Mouse (Mus musculus): Measurements from ENCODE around the gene Sf3a2.

Sf3a2 gene

DNA sequence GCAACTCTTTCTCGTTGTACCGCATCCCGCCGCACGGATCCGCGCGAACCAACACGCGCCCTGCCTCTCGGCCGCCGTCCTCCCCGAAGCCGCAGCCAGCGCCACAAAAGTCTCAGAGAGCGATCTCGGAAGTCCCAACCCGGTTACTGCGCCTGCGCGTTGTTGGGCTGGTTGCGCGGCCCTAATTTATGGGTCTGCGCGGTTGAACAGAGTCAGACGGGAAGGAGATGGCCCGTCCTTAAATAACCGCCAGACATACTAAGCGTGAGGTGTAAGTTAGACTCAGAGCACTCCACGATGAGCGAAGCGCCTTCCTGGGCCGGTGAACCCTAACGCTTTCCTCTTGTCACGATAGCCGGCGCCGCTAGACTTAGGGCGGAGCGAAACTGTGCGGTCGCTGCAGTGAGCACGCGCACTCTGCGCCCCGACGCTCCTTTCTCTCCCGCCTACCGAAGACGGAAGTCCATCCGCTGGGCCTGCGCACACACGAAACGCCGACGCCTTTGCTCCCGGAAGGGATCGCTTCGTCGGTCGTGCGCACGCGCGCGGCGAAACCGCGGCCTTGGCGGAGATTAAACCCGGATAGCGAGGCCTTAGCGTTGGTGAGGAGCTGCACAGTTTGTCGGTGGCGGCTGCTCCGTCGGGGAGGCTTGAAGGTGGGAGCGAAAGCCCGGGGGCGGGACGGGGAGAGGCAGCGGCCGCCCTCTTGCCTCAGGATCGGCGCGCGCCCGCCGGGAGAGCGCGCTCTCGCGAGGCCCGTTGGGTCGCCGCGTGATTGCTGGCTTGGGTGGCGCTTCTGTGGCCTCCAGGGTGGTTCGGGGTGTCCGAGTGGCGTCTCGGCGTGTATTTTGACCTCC, at the start of gene Sf3a2, which contains the start of gene Plekhj1:
Gene Sf3a2 (plus strand): TSS at position 49 of the 857 bp plus-strand sequence.
Gene Plekhj1 (minus strand): TSS at position 477 of the 857 bp plus-strand sequence.
- peak; percentile 95 for DNase-seq (ENCODE audit: low spot score)

DNA sequence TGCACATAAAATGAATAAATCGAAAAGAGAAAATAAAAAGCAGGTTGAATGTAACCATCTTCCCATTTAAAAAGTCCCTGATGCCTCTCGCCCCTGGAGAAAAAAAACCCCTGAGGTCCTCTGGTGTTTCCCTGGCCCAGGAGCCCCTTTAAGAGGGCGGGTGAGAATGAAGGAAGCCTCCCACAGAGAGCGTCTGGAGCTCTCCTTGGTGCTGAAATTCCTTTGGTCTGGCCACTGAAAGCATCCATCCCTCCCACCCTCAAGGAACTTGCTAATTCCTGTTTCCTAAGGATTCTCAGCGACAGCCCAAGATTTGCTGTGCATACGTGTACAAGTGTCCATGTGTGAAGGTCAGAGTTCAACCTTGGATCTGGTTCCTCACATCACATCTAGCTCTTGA, 49.4 kb upstream of the Sf3a2 start:
- peak; percentile 31 for DNase-seq (ENCODE audit: low spot score)

DNA sequence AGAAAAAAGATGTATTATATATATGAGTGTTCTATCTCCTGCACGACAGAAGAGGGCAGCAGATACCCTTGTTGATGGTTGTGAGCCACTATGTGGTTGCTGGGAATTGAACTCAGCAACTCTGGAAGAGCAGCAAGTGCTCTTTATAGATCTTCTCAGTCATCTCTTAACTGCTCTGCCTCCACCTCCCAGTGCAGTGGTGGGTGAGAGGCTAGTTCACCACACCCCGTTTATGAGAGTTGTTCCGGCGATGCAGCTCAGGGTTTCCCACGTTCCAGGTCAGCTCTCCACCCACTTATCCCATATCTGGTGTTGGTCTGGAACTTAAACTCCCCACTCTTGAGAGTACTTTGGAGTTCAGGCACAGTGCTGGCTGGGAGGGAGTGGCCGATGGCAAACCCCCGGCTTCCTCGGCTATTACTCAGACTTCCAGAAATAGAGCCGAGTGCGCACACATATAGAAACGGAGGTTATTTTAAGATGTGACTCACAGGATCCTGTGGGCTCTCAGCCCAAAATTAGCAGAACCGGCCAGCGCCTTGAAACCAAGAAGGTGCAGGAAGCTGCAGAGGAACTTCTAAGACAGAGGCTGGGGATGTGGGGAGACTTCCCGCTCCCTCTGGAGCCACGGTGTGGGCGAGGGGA, 46.7 kb upstream of the Sf3a2 start:
- DNase-seq (ENCODE audit: low spot score): no peak

DNA sequence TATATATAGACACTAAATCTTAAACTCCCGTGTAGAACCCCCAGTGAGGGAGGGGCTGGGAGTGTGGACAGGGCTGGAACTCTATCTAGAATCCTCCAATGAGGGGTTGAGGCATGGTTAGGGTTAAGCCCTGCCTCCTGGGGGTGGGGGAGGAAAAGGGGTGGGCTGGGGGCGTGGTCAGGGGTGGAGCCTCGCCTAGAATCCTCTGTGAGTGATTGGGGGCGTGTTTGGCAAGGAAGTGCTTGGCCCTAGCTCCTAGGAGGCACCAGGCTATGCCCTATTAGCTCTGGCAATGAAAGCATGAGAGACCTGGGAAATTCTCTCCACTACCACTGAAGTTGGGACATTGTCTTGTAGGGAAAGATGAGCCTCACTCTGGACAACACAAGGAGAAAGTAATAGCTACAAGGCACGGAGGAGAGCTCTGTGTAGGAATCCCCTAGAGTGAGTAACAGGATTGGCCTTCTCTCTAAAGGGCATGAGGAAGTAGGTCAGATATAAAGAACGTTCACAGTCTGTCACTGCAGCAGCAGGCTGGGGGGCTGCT, 45.8 kb upstream of the Sf3a2 start:
- no peak for DNase-seq (ENCODE audit: low spot score)

DNA sequence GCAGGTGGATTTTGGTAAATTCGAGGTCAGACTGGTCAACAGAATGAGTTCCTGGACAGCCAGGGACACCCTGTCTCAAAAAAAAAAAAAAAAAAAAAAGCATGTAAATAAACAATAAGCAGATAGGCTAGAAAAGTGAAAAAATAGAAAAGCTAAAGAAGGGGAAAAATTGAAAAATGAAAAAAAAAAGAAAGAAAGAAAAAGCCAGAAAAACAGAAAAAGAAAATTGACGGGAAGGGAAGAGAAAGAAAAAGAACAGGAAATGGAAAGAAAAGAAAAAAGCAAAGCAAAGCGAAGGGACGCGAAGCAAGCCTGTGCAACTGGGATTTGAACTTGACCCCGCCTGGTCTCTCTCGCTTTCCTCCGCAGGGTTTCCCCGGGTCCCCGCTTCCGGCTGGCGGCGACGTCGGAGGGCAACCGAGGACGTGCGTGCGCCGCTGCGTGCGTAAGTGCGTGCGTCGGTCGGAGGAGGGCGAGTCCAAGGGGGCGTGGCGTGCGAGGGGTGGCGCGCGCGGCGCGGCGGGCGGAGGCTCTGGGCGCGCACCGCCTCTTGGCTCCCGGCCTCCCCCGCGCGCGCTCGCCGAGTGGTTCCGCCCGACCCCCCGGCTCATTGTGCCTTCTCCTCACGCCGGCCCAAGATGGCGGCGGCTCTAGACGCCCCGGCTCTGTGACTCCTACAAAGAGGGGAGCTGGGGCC, 43.3 kb upstream of the Sf3a2 start, which contains the start of gene Dot1l:
Gene Dot1l (plus strand): TSS at position 613 of the 697 bp plus-strand sequence.
- DNase-seq (ENCODE audit: low spot score): peak; percentile 99

DNA sequence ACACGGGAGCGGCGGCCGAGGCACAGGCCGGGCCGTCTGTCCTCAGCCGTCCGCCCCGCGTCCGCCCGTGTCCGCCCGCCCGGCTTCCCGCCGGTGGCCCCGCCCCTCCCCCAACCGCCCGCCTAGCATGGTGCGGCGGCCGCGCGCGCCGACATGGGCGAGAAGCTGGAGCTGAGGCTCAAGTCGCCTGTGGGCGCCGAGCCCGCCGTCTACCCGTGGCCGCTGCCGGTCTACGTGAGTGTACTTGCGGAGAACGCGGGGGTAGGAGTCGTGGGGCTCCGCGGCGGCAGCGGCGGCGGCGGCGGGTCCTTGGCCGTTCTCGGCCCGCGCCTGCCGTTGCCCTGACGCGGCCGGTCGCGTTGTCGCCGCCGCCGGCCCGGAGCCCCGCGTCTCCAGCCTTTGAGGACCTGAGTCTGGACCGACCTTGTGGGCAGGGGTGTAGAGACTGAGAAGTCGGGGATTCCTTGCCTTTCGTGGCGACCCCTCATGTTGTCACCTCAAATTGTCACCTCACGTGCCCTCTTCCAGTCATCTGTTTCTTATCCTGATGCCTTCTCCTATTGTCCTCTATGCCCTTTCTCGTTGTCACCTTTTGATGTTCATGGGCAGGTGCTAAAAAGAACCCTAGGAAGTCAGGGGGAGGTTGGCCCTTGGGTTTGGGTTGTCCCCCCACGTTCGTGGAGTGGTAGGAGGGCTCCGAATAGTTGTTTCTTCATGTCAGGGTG, 42.5 kb upstream of the Sf3a2 start:
- no peak for DNase-seq (ENCODE audit: low spot score)

DNA sequence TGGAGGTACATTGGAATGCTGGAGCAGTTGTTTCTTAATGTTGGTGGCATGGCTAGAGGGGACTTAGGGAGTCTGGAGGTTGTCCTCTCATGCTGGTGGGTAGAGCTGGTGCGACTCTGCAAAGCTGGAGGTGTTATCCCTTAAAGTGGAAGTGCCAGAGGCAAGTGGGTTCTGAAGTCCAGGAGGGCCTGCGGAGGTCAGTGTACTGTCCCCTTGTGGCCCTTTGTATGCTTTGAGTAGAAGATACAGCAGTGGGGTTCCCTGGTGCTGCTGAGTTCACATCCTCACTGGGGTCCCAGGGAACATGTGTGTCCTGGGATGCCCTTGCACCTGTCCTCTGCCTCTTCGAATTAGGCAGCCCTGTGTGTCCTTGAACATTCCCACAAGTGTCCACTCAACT, 41.9 kb upstream of the Sf3a2 start:
- no peak for DNase-seq (ENCODE audit: low spot score)

DNA sequence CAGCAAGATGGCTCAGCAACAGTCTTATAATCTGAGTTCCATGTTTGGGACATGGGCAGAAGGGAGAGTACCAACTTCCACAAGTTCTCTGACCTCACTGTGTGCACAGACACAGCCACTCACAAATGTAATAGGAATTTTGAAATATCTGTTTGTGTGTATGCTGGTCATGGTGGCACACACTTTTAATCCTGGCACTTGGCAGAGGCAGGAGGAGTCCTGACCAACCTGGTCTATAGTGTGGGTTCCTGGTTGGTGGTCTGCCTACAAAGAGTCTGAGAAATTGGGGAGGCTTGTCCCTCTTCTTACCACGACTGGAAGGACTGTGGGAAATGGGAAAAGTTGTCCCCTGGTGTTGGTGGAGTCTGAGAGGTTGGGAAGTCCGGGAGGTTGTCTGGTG, 41.5 kb upstream of the Sf3a2 start:
- DNase-seq (ENCODE audit: low spot score): no peak

DNA sequence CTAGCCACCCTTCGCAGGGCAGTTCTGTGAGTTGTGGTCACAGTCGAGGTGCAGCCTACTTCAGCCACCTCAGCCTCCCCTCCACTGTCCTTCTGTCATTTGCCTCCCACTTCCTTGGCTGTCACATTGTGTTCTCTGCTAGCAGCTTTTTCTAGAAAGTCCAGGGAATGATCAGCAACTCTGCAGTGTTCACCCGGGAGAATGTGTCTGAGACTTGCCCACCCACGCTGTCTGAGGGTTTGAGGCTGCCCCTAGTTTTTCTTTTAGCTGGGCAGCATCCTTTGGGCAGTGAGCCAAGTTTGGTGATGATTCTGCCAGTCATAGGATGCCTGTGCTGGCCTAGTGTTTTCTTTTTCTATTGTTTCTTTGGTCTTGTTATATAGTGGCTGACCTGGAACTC, 41.0 kb upstream of the Sf3a2 start:
- no peak for DNase-seq (ENCODE audit: low spot score)

DNA sequence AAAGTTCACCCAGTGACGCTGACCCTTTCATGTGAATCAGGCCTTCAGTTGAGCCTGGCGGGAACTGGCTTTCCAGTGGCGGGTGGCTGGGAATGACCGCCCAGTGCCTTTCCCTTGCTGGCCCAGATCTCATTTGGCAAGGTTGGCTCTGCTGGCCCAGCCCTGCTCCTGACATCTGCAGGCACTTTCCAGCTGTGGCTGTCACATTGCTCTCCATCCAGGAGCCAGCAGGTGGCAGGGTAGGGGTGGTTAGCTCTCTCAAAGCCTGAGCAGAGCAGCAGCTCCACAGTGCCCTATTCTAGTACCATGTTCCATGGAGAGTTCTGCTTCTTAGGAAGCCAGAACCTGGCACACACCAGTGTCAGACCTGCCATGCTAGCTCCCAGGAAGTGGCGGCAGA, 40.3 kb upstream of the Sf3a2 start:
- DNase-seq (ENCODE audit: low spot score): peak; percentile 57

DNA sequence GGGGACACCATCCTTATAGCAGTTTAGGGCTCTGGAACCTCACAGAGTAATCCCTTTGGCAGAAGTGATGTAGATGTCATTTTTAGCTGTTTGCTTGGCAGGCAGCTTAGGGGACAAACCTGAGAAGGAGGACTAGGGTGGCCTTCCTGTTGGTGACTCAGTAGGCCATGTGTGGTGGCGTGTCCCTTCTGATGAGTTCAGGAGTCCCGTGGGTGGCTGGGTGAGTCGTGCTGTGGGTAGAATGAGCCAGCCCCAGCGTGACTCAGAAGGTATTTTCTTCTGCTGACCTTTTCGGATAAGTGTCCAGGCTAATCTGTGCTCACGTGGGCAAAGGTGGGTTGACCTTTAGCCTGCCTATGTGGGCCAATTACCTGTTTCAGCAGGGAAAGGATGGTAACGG, 39.3 kb upstream of the Sf3a2 start:
- no peak for DNase-seq (ENCODE audit: low spot score)

DNA sequence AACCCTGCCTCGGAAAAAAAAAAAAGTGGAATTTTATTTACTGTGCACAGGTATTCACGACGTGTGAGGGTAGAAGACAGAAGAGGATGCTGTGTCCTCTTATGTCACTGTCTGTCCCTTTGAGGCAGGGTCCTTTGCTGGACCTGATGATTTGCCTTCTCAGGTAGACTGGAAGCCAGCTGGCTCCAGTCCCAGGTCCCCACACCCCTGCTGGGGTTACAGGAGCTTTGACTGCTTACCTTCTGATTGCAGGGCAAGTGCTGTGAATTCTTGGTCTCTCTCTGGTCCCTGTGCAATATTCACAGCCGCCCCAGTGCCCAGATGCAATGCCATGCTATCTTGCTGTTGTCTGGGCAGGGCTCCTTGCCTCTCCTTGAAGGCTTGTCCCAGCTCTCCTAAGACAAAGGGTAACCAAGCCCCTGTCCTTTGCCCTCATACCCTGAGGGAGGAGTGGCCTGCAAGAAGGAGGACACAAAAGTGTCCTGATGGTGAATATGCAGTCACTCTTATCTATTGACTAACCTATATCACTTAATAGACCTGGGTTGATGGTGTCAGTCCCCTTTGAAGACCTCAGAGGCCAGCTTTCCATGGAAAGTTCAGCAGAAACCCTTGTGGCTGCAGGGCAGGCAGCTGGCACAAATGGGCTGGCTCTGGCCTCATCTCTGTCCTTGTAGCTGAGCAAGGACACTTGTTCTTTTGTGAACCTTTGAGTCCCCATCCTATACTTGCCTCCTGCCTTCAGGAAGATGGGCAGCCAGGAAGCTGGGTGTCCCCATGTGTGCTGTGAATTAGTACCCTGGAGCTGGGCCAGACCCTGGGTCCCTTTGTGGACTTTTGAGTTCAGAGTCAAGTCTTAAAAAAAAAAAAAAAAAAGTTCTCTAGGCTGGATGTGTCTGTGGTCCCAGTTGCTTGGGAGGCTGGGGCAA, 37.1 kb upstream of the Sf3a2 start:
- DNase-seq (ENCODE audit: low spot score): no peak

DNA sequence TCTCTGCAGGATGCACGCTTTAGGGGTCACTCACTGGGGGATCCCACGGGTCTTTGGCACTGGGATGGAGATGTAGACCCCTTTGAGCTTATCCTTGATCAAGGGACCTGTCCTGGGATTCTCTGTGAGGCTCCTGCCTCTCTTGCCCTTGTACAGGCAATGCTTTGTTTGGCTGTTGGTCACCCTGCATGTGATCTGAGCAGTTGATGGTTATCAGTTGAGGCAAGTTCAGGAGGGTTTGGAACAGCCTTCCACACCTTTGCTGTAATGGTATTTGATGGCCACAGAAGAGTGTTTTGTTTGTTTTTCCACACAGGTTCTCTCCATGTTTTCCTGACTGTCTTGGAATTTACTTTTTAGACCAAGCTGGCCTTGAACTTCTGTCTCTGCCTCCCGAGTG, 36.2 kb upstream of the Sf3a2 start:
- DNase-seq (ENCODE audit: low spot score): no peak

DNA sequence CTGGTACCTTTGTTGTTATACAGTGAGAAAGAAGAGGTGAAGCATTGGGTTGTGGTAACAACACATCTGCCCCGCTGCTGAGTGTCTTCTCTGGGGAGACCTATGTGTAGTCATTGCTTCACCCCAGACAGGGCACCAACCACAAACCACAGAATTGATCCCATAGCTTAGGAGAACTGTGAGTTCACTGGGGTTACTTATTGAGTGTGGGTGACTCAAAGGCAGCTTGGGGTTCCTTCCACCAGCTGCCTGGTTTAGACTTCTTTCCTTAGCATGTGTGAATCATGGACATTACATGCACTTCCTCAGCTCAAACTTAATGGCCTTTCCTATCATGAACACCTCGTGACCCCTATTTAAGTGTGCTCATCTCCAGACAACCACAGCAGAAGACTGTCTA, 34.5 kb upstream of the Sf3a2 start:
- DNase-seq (ENCODE audit: low spot score): no peak

DNA sequence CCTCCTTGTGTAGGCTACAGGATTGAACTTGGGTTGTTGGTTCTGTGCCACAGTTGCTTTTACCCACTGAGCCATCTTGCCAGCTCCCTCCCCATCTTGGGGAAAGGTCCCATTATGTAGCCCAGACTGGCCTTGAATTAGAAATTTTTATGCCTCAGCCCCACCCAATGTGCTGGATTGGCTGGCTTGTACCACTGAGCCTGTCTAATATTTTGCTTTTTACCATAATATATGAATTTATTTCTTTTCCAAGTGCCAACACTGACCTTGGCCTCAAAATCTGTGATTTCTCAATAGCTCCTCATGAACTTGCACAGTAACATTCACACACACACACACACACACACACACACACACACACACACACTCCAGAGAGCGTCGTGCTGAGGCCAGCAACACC, 32.3 kb upstream of the Sf3a2 start:
- DNase-seq (ENCODE audit: low spot score): no peak

DNA sequence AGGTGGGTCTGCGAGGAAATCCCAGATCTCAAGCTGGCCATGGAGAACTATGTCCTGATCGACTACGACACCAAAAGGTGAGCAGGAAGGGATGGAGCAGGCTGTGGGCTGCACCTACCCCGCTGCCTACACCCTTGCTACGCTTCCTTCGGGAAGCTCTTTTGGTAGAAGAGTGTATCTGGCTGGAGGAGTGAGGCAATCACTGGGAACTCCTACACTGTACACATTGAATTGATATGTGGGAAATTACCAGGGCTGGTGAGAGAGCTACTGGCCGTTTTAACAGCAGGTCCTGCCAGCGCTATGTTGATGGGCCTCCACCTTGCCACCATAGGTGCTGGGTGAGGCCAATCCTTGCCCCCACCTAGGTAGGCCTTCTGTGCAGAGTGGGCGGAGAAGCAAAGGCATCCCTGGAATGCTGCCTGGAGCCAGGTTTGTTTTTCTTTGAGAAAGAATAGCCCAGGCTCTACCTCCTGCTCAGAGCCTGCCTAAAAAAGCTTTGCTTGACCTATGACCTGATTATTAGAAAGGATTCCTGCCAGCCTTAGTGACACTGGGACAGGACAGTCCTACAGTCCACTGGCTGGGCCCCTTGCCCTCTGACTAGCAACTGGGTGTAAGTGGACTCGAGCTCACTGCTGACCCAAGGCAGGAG, 31.7 kb upstream of the Sf3a2 start:
- no peak for DNase-seq (ENCODE audit: low spot score)

DNA sequence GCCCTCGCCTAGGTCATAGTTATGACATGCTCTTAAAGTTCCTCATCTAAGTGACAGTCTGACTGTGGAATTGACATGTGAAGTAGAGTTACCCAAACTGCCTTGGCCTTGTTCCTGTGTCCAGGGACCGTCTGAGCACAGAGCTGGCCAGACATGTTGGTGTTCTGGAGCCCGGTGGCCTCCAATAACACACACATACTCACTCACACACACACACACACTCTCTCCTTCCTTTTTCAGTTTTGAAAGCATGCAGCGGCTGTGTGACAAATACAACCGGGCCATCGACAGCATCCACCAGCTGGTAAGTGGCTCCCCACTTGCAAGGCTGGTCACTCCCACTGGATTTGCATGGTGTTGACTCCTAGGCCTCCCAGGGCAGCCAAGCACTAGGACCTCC, 29.6 kb upstream of the Sf3a2 start:
- no peak for DNase-seq (ENCODE audit: low spot score)

DNA sequence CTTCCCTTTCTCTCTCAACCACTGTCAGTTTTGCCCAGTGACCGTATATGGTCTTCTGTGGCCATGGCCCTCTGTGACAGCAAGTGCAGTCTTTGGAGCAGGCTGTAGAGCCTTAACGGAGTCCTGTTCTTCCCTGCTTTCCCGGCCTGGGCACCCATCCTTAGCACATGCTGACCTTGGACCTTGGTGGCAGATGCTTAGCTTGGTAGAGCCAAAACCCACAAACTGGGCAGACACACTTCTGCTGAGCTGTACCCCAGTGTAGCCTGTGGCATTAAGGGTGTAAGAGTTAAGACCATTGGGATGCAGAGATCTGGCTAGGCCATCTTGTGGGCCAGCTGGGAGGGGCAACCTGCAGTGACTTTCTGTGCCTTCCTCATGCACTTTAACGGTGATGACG, 24.2 kb upstream of the Sf3a2 start:
- no peak for DNase-seq (ENCODE audit: low spot score)

DNA sequence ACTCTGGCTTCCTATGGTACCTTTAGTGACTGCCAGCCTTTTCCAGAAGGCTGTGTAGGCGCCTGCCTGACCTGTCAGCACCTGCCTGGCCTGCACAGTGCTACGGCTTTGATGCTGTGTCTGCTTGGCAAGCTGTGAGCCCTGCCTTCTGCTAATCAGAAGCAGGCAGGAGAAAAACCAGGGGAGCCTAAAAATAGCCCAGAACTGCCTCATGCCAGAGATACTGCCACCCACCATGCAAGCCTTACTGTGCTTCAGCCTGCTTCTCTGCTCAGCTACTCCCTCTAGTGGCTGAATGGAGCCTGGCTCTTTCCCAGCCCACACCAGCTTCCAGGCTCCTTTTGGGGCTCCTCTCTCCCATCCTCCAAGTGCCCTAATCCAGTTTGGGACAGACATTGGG, 23.4 kb upstream of the Sf3a2 start:
- DNase-seq (ENCODE audit: low spot score): peak; percentile 54

DNA sequence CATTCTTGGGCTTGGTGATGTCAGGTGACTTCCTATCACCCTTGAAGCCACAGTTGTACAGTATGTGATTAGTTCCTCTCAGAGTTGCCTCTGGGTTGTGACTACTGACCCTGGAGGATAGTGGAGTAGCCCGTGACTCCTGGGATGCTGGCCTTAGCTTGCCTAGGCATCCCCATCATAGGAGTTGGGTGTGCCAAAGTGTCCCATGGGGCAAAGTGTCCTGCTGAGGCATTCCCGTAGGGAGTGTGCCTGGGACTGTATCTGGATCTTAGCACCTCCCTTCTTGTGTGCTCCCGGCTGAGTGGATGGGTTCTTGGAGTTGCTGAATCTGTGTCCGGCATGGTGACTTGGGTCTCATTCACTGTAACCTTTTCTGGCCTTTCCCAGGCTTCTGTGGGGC, 23.0 kb upstream of the Sf3a2 start:
- no peak for DNase-seq (ENCODE audit: low spot score)
